Comparison of ENCODE assay signal across 7 mouse cellular contexts in the genomic region with DNA sequence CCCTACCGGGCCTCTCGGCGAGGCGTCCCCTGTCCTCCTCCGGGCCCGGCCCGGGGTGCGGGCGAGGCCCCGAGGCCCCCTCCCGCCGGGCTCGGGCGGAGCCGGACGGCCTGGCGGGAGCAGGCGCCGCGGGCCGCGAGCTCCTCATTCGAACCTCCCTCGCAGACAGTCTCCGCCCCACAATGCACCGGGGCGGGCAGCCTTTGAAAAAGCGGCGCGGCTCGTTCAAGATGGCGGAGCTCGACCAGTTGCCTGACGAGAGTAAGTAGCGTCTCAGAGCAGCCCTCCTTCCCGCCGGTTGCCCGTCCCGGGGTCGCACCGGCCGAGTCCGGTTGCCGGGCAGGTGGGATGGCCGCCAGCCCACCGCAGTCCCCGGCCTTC. TPM values are rescaled to one million over a fixed set of nuclear protein-coding genes. Genes with fewer than 3 reads are reported as not detected.
DNase-seq lines count a peak whose midpoint lies in the region; ATAC-seq lines count a peak whose summit lies in the region.

Gene Lin9, plus strand, starts transcription at position 14 of the 381 bp plus-strand sequence.

- peak within 1 kb of the TSS; percentile 100 for H3K27ac ChIP-seq in embryonic facial prominence, embryonic 10.5 days (replicated peaks)
- peak within 1 kb of the TSS; percentile 98 for H3K27ac ChIP-seq in limb, embryonic 11.5 days (replicated peaks; ENCODE audit: low read depth, low read length)
- peak within 1 kb of the TSS; percentile 90 for H3K27ac ChIP-seq in midbrain, embryonic 14.5 days (replicated peaks; ENCODE audit: low read depth, low read length)

- peaks cover 44% of the 10 kb centered on the region for H3K4me1 ChIP-seq in embryonic facial prominence, embryonic 10.5 days
- no peaks in the 10 kb centered on the region; the same call in 1 of the 2 replicates for H3K4me1 ChIP-seq in limb, embryonic 11.5 days (ENCODE audit: control insufficient read depth, insufficient read depth, low read length)
- H3K4me1 ChIP-seq in midbrain, embryonic 14.5 days (ENCODE audit: control insufficient read depth, insufficient read depth, low read length), result peaks cover 8% of the 10 kb centered on the region

- under 1% methylated on average over 47 of the region's 47 CpGs for WGBS in embryonic facial prominence, embryonic 10.5 days
- under 1% methylated on average over 36 of the region's 47 CpGs for WGBS in limb, embryonic 11.5 days
- WGBS in midbrain, embryonic 14.5 days, result under 1% methylated on average over 46 of the region's 47 CpGs

- no peaks in the 10 kb centered on the region for H3K27me3 ChIP-seq in embryonic facial prominence, embryonic 10.5 days (replicated peaks; ENCODE audit: low read depth, poor library complexity, severe bottlenecking)
- H3K27me3 ChIP-seq in limb, embryonic 11.5 days (ENCODE audit: control insufficient read depth, insufficient read depth, low read length), result no peaks in the 10 kb centered on the region
- no peaks in the 10 kb centered on the region for H3K27me3 ChIP-seq in midbrain, embryonic 14.5 days (ENCODE audit: control insufficient read depth, insufficient read depth, low read length)

- peaks cover 24% of the 10 kb centered on the region for H3K36me3 ChIP-seq in embryonic facial prominence, embryonic 10.5 days (replicated peaks)
- H3K36me3 ChIP-seq in limb, embryonic 11.5 days (ENCODE audit: control insufficient read depth, insufficient read depth, low read length), result no peaks in the 10 kb centered on the region; the same call in 1 of the 2 replicates
- H3K36me3 ChIP-seq in midbrain, embryonic 14.5 days (ENCODE audit: control insufficient read depth, insufficient read depth, low read length), result no peaks in the 10 kb centered on the region

- peak within 1 kb of the TSS; percentile 78 for H3K4me2 ChIP-seq in limb, embryonic 11.5 days (ENCODE audit: low read depth, severe bottlenecking)
- H3K4me2 ChIP-seq in midbrain, embryonic 14.5 days (ENCODE audit: low read length), result peak within 1 kb of the TSS; percentile 86

- peak; percentile 96 for DNase-seq in adrenal gland, postnatal 10 days
- peak; percentile 95 for DNase-seq in embryonic facial prominence, embryonic 10.5 days (ENCODE audit: low spot score)
- peak; percentile 98 for DNase-seq in heart, adult 11 months
- peak; percentile 94 for DNase-seq in kidney, adult 18-20 months
- DNase-seq in limb, embryonic 11.5 days (ENCODE audit: low spot score), result peak; percentile 97
- peak; percentile 97 for DNase-seq in midbrain, embryonic 14.5 days
- peak; percentile 82 to 93 for DNase-seq in spleen, adult 18-20 months

- peak within 1 kb of the TSS; percentile 100 for H3K9ac ChIP-seq in limb, embryonic 11.5 days (ENCODE audit: low read length)
- peak within 1 kb of the TSS; percentile 94 for H3K9ac ChIP-seq in midbrain, embryonic 14.5 days (replicated peaks; ENCODE audit: low read length)

- ATAC-seq in limb, embryonic 11.5 days (ENCODE audit: insufficient number of reproducible peaks, low FRiP score, low TSS enrichment, low read depth), result peak; percentile 84
- ATAC-seq in midbrain, embryonic 14.5 days (ENCODE audit: low FRiP score, low TSS enrichment), result peak; percentile 88

- peak within 1 kb of the TSS; percentile 86 for H3K4me3 ChIP-seq in embryonic facial prominence, embryonic 10.5 days
- peak within 1 kb of the TSS; percentile 97 for H3K4me3 ChIP-seq in limb, embryonic 11.5 days (ENCODE audit: low read depth, low read length)
- peak within 1 kb of the TSS; percentile 98 for H3K4me3 ChIP-seq in midbrain, embryonic 14.5 days (replicated peaks; ENCODE audit: low read depth, low read length)

- H3K9me3 ChIP-seq in embryonic facial prominence, embryonic 10.5 days, result no peaks in the 10 kb centered on the region
- no peaks in the 10 kb centered on the region for H3K9me3 ChIP-seq in limb, embryonic 11.5 days (ENCODE audit: control insufficient read depth, low read length)
- no peaks in the 10 kb centered on the region for H3K9me3 ChIP-seq in midbrain, embryonic 14.5 days (ENCODE audit: control insufficient read depth, low read length)

RNA-seq across cellular contexts. Expression of gene Lin9, which starts in this region (rescaled TPM):
- 1 to 10 TPM; 7.6 to 8.4 TPM for total RNA-seq in adrenal gland, postnatal 10 days (2021)
- polyA plus RNA-seq in embryonic facial prominence, embryonic 10.5 days (2016; fragmentation: Nextera tagmentation; extraction: Ambion mirVana), result 23.5 and 25.4 TPM in 2 replicates
- polyA plus RNA-seq in limb, embryonic 11.5 days (2014; fragmentation: Nextera tagmentation; extraction: Ambion mirVana), result 24.6 and 25.9 TPM in 2 replicates
- 8.8 and 13.9 TPM in 2 replicates for polyA plus RNA-seq in midbrain, embryonic 14.5 days (2014; fragmentation: Nextera tagmentation; extraction: Ambion mirVana)

Comparison
In these comparisons a context has a peak if more than half of its experiments do, and no peak if none do; other contexts are left out.
1. Peak in every context shown above with its lines: DNase-seq, ATAC-seq, H3K4me3 ChIP-seq and H3K27ac ChIP-seq.